Mouse (Mus musculus) lung, adult 2 months (tissue): ENCODE measurements around the gene Grin2b. TPM values are rescaled to one million over a fixed set of nuclear protein-coding genes. Genes with fewer than 3 reads are reported as not detected.

Experiments used
- DNase-seq: peaks from one replicate; pipeline ENCODE4 v3.0.0; 2022
- H3K4me1 ChIP-seq: fragments of 200-500 bp; 2 replicates; pipeline ENCODE4 v1.6.1; 2011; ENCODE audit warnings: low read length; ENCODE audit not compliant: control insufficient read depth, insufficient read depth
- H3K4me3 ChIP-seq: fragments of 200-500 bp; replicated peaks from 2 replicates; pipeline ENCODE3; 2011; ENCODE audit warnings: low read depth, mild to moderate bottlenecking, control low read depth, low read length; ENCODE audit errors: extremely low read depth
- CTCF ChIP-seq: fragments of 200-500 bp; IDR thresholded peaks from 2 replicates; pipeline ENCODE4 v1.5.1; 2011; ENCODE audit warnings: mild to moderate bottlenecking, low read length, control low read depth; ENCODE audit not compliant: insufficient read depth
- POLR2A ChIP-seq: fragments of 200-500 bp; IDR thresholded peaks from 2 replicates; pipeline ENCODE4 v1.6.1; 2011; ENCODE audit warnings: low read depth, mild to moderate bottlenecking, control low read depth, low read length, borderline replicate concordance; ENCODE audit errors: extremely low read depth
- WGBS: fragments of 180-500 bp; shearing (Covaris S2); methylation state at CpG from one replicate; pipeline ENCODE4 v1.1.7; 2018; 5-methylcytosine and 5-hydroxymethylcytosine counted together
- polyA plus RNA-seq: library from polyadenylated mRNA; depleted of rRNA; stranded (reverse); fragments of >200 nt; gene quantifications from 2 replicates; pipeline ENCODE4 v1.2.3, GENCODE M21; 2012; rRNA removed

The Grin2b gene
- 0.12 TPM in 1 of 2 replicates, not detected in the other for polyA plus RNA-seq

DNA sequence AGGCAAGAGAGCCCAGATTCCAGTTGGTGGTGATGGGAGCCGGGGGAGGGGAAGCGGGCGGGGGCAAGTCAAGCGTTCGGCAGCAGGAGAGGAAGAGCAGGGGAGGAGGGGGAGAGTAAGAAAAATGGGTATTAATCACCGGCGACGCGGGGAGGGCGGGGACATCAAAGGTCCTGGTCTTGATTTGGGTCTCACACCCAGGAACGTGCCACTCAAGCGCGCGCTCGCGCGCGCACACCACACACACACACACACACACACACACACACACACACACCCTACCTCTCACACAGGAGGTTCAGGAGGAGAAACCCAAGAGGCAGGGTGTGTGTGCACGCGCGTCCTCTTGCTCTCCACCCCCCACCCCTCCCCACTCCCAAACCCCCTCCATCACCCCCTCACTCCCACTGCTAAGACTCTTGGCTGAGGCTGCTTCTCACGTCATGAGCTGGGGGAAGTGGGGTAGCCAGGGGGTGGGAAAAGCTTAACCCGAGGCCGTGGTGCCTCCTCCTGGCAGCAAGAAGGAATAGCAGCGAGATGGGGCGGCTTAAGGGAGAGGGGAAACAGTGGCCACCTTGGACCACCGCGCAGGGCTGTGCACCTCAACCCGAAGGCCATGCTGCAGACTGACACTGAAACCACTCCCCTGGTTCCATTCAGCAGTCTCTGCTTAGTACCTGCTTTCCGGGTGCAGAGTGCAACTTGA is at the start of gene Grin2b:
Gene Grin2b, minus strand, starts transcription at position 321 of the 706 bp plus-strand sequence.
- DNase-seq: no peak
- no peaks in the 10 kb centered on the region for H3K4me1 ChIP-seq
- no peak within 1 kb of the TSS for H3K4me3 ChIP-seq
- 2% methylated on average over 21 of the region's 30 CpGs for WGBS
- no peak for TF ChIP-seq POLR2A
- no peak for TF ChIP-seq CTCF

DNA sequence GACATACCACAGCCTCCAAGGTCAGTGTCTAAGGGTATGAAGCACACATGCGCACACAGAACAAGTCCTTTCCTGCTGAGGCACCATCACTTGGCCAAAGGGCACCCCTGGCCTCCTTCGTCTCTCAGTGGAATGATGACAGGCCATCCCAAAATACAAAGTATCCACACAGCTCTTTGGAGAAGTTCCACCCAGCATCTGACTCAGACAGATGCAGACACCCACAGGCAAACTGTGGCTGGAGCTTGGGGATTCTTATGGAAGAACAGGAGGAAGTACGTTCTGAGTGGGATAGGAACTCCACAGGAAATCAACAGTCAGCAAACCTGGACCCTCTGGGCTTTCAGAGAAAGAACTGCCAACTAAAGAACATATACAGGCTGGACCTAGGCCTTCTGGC is 48.6 kb upstream of the Grin2b start:
- Histone ChIP-seq H3K4me1 (no peaks in the 10 kb centered on the region), H3K4me3 (no peak overlapping the region)
- DNase-seq: no peak
- WGBS: 80% methylated on average over 3 of the region's 3 CpGs
- TF ChIP-seq CTCF: no peak
- TF ChIP-seq POLR2A: no peak

DNA sequence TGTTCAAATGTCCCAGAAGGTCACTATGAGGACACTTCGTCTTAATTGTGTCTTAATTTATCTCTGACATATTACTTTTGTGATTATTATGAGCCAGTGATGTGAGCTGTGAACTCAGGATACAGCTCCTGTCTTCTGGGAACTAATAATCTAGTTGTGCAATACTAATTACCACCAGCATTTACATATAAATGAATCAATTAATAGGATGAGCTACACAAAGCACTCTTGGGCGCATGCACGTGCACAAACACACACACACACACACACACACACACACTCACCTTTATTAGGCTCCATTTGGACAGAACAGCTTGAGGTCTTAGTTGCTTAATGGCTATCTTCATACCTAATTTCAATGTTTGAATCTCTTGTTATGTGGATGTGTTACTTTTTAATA is 37.1 kb upstream of the Grin2b start:
- TF ChIP-seq CTCF (no peak), POLR2A (no peak)
- 86% methylated on average over 3 of the region's 3 CpGs for WGBS

DNA sequence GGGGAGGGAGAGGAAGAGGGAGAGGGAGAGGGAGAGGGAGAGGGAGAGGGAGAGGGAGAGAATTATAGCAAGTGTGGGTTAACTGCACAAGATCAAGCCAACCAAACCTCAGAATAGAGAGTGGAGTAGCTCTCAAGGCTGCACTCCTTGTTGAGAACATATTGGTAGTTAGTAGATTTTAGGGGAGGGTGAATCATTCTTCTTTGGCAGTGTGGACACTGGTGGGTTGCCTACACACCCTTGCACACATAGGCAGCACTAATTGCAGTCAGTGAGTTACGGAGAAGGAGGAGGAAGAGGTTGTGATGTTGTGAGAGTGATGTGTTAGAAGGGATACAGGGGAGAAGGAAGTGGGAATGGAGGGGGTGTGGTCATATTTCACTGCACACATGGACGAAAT is 26.5 kb upstream of the Grin2b start:
- Histone ChIP-seq H3K4me1 (no peaks in the 10 kb centered on the region), H3K4me3 (no peak overlapping the region)
- DNase-seq: no peak
- WGBS: 72% methylated on average over 2 of the region's 2 CpGs
- TF ChIP-seq POLR2A (no peak), CTCF (no peak)

More for the DNA sequence above, 37.1 kb upstream of the Grin2b start:
- Histone ChIP-seq H3K4me3 (no peak overlapping the region), H3K4me1 (no peaks in the 10 kb centered on the region)
- no peak for DNase-seq

DNA sequence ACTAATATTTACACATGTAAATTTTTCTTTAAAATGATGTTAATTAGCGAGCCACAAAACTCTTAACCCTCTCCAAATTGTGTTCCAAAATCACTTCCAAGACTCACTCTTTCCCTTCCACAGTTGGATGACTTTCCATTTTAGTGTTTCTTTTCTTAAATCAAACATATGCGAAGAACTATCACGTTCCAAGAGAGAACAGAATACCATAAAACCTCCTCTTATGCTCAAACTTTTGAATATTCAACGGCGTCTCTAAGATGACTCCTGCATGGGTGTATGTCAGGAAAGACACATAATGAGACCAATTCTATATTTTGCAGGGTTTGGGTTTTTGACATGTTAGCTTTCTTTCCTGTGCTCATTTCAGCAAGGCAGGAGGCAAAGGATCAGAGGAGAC is 21.3 kb upstream of the Grin2b start:
- Histone ChIP-seq H3K4me1 (no peaks in the 10 kb centered on the region), H3K4me3 (no peak overlapping the region)
- TF ChIP-seq POLR2A (no peak), CTCF (no peak)
- WGBS: 79% methylated on average over 5 of the region's 5 CpGs
- no peak for DNase-seq

DNA sequence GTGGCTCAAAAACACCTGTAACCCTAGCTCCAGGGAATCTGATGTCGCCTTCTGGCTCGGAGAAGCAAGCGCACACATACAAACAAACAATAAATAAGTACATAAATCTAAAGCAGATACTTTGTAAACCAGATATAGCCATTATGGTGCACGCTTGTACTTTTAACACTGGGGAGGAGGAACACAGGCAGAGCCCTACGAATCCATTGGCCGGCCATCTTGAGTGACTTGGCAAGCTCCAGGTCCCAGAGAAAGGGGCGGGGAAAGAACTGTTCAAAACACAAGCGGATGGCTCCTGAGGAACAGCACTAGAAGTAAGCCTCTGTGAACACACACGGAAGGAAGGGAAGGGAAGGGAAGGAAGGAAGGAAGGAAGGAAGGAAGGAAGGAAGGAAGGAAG is 4.8 kb upstream of the Grin2b start:
- Histone ChIP-seq H3K4me1 (no peaks in the 10 kb centered on the region), H3K4me3 (no peak overlapping the region)
- WGBS: 86% methylated on average over 9 of the region's 9 CpGs
- no peak for DNase-seq
- TF ChIP-seq CTCF (no peak), POLR2A (no peak)

DNA sequence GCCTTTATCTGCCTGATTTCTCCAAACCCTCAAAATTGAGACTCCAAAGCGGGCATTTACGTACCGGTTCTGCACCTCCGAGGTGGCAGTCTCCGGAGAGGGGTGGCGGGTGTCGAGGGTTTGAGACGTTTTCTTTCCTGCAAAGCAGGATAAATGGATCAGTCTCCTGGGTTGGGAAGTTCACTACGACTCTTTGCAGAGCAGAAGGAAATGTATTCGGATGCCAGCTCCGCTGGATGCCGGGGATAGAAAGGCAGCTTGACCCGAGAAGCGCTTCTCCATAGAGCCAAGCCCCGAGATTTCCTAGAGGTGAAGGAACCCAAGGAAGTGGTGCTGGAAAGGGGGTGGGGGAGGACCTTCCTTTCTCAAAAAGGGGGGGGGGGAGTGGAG is 515 bp downstream of the Grin2b start:
- DNase-seq: no peak
- no peaks in the 10 kb centered on the region for H3K4me1 ChIP-seq
- no peak for TF ChIP-seq POLR2A
- no peak for TF ChIP-seq CTCF
- WGBS: 2% methylated on average over 15 of the region's 15 CpGs
- H3K4me3 ChIP-seq: no peak overlapping the region

DNA sequence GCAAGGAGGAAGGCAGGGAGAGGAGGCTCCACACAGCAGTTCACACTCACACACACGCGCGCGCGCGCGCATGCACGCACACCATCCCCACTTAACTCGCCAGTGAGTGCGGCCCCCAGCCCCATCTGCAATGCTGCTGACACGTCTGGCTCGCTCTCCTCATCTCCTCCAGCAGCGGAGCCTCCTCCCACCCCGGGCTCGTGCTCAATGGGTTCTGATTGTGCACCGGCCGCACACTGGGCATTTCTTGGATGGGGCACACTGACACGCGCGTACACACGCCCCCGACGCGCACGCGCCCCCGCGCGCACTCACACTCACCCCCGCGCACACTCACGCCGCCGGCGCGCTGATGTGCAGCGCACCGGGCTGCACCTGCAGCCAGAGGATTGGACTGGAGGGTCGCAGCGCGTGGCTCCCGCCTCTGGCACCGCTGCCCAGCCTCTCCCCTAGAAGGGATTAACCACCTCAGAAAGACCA is 1.1 kb downstream of the Grin2b start:
- DNase-seq: no peak
- WGBS: 1% methylated on average over 42 of the region's 43 CpGs
- no peak overlapping the region for H3K4me3 ChIP-seq
- no peak for TF ChIP-seq CTCF
- no peak for TF ChIP-seq POLR2A
- no peaks in the 10 kb centered on the region for H3K4me1 ChIP-seq

DNA sequence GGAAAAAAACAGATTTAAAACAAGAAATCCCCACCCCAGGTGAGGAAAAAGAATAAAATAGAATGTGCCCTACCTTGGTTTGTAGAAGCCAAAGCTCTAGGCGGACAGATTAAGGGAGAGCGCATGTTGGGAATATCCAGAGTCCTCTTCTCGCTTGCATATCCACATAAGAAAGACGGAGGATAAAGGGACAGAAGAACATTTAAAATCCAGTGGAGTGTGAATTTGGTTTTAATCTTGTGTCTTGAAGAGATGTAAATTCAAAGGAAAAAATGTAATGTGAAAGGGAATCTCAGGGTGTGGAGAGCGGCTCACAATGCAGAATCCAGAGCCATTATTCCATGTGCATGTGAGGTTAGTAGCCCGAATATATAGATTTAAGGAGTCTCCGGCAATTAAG is 2.0 kb downstream of the Grin2b start:
- no peak overlapping the region for H3K4me3 ChIP-seq
- no peak for DNase-seq
- no peaks in the 10 kb centered on the region for H3K4me1 ChIP-seq
- 32% methylated on average over 7 of the region's 7 CpGs for WGBS
- TF ChIP-seq POLR2A (no peak), CTCF (no peak)

DNA sequence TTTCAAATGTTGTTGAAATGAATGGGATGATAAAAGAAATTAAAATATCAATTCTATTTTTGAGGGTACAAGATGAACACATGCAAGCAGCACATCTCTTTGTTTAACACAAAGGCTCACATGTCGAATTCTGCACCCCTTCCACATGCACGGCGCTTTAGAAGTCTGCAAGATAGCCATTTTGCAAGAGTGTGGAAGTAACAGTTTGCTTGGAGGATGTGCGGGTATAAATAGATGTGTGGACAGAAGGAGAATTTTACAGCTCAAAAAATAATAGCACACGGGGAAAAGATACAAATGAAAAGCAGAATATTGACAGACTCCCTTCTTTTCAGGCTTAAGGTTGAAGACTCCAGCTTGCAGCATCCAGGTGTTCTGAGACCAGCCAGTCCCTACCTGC is 2.9 kb downstream of the Grin2b start:
- no peaks in the 10 kb centered on the region for H3K4me1 ChIP-seq
- TF ChIP-seq CTCF (no peak), POLR2A (no peak)
- no peak for DNase-seq
- H3K4me3 ChIP-seq: no peak overlapping the region
- 73% methylated on average over 5 of the region's 5 CpGs for WGBS
